Mouse (Mus musculus): Measurements from ENCODE around the gene Atoh8.

GRCm38 (mm10) chr6:72221271-72221670 is 14.1 kb downstream of the Atoh8 start:
- TF ChIP-seq CTCF (IDR thresholded peaks at IDR 0.05; ENCODE audit: control insufficient read depth, insufficient read depth, low read length) = no peak
- TF ChIP-seq POLR2A (IDR thresholded peaks at IDR 0.05; ENCODE audit: borderline replicate concordance, control insufficient read depth, low read depth, low read length) = no peak

Data from bone marrow, adult 2 months (tissue).